Mouse (Mus musculus): ENCODE results near the gene Myo1b. TPM values are rescaled to one million over a fixed set of nuclear protein-coding genes. Genes with fewer than 3 reads are reported as not detected.
A peak's percentile ranks its signal among the peaks of the same experiment; 100 is the strongest.

Gene Myo1b
- total and polyA plus RNA-seq, 3 experiments = 0.07 TPM; not detected in 1

- Histone ChIP-seq H3K4me3 (replicated peaks in 1 of 3; ENCODE audit: low read depth in 2 of 3, low read length in 2 of 3, poor library complexity in 1 of 3) (no peak overlapping the region), H3K79me2 (replicated peaks; ENCODE audit: control insufficient read depth, extremely low read depth, insufficient read depth, poor library complexity, severe bottlenecking) (no peaks in the 10 kb centered on the region), H3K27me3 (replicated peaks) (no peaks in the 10 kb centered on the region), H3K4me1 (ENCODE audit: control insufficient read depth in 1 of 2, insufficient read depth in 2 of 2) (peaks cover 22 to 48% of the 10 kb centered on the region in 2 experiments), H3K9ac (ENCODE audit: insufficient read depth, low read depth) (no peak overlapping the region), H3K27ac (ENCODE audit: insufficient read depth, low read depth) (no peak overlapping the region), H3K4me2 (ENCODE audit: insufficient read depth, low read depth, poor library complexity, severe bottlenecking) (peak overlapping the region; percentile 71), H3K9me3 (replicated peaks; ENCODE audit: low read length) (no peaks in the 10 kb centered on the region), H3K36me3 (replicated peaks in 1 of 2; ENCODE audit: control insufficient read depth in 1 of 2, insufficient read depth in 1 of 2, low read length in 1 of 2) (no peaks in the 10 kb centered on the region)
- dilution Hi-C loops (cut with MboI; ENCODE audit: extremely low pct_ligation_motif_present, extremely low pct_unique_long_range_greater_than_20kb, low sequenced_read_pairs) (no loop called here), in situ Hi-C loops (cut with MboI; ENCODE audit: low pct_ligation_motif_present, low pct_unique_long_range_greater_than_20kb, low sequenced_read_pairs) (no loop called here)
- 0 out of 2 replicates have a peak, but pooled peaks have one; percentile 19 for TF ChIP-seq MAZ (IDR thresholded peaks at IDR 0.05; ENCODE audit: low read depth, low read length)
- peak; percentile 35; the same call in 1 of the 2 replicates for TF ChIP-seq TCF12 (IDR thresholded peaks at IDR 0.05; ENCODE audit: low read depth, low read length)
- TF ChIP-seq IRF4 (IDR thresholded peaks at IDR 0.05; ENCODE audit: low read depth, low read length) = peak; percentile 96
- 0 out of 2 replicates have a peak, but pooled peaks have one; percentile 14 for TF ChIP-seq BHLHE40 (IDR thresholded peaks at IDR 0.05; ENCODE audit: low read depth, low read length)
- TF ChIP-seq SIN3A (IDR thresholded peaks at IDR 0.05; ENCODE audit: low read length) = 0 out of 2 replicates have a peak, but pooled peaks have one; percentile 40
- 0 out of 2 replicates have a peak, but pooled peaks have one; percentile 27 for TF ChIP-seq ETS1 (conservative IDR thresholded peaks at IDR 0.05; ENCODE audit: low read depth, low read length)
- TF ChIP-seq GABPA (IDR thresholded peaks at IDR 0.05; ENCODE audit: insufficient replicate concordance, low read depth, low read length) = no peak
- peak; percentile 94 for TF ChIP-seq EP300 (IDR thresholded peaks at IDR 0.05; ENCODE audit: low read length)
- TF ChIP-seq NRF1 (IDR thresholded peaks at IDR 0.05; ENCODE audit: low read depth, low read length) = no peak
- TF ChIP-seq MYC (IDR thresholded peaks at IDR 0.05; ENCODE audit: low read depth, low read length) = no peak
- TF ChIP-seq MAFK (IDR thresholded peaks at IDR 0.05; ENCODE audit: insufficient replicate concordance, low read length) = no peak
- TF ChIP-seq RCOR1 (conservative IDR thresholded peaks at IDR 0.05; ENCODE audit: low read depth, low read length) = peak; percentile 72; the same call in 1 of the 2 replicates
- TF ChIP-seq CHD2 (IDR thresholded peaks at IDR 0.05; ENCODE audit: low read length) = 0 out of 2 replicates have a peak, but pooled peaks have one; percentile 32
- no peak for TF ChIP-seq NELFE (IDR thresholded peaks at IDR 0.05; ENCODE audit: low read depth, low read length)
- DNase-seq (ENCODE audit: extremely low read depth) = peak; percentile 78
Measured at GRCm38 (mm10) chr1:51930584-51930983, 14.7 kb upstream of the Myo1b start.

GRCm38 (mm10) chr1:51929557-51929956, 13.7 kb upstream of the Myo1b start:
- no peak overlapping the region for H3K4me2 ChIP-seq (ENCODE audit: insufficient read depth, low read depth, poor library complexity, severe bottlenecking)
- H3K4me3 ChIP-seq (replicated peaks in 1 of 3; ENCODE audit: low read depth in 2 of 3, low read length in 2 of 3, poor library complexity in 1 of 3) = no peak overlapping the region
- no peak for DNase-seq (ENCODE audit: extremely low read depth)
- H3K9ac ChIP-seq (ENCODE audit: insufficient read depth, low read depth) = no peak overlapping the region
- H3K4me1 ChIP-seq (ENCODE audit: control insufficient read depth in 1 of 2, insufficient read depth in 2 of 2) = peaks cover 15 to 37% of the 10 kb centered on the region in 2 experiments
- in situ Hi-C loops (cut with MboI; ENCODE audit: low pct_ligation_motif_present, low pct_unique_long_range_greater_than_20kb, low sequenced_read_pairs) = no loop called here
- no peaks in the 10 kb centered on the region for H3K27me3 ChIP-seq (replicated peaks)
- TF ChIP-seq USF1 (IDR thresholded peaks at IDR 0.05; ENCODE audit: low read depth, low read length) = no peak
- no peak for TF ChIP-seq JUND (conservative IDR thresholded peaks at IDR 0.05; ENCODE audit: low read depth, low read length)
- TF ChIP-seq PAX5 (IDR thresholded peaks at IDR 0.05; ENCODE audit: low read length) = no peak
- TF ChIP-seq MYC (IDR thresholded peaks at IDR 0.05; ENCODE audit: low read depth, low read length) = no peak
- no peak for TF ChIP-seq TCF12 (IDR thresholded peaks at IDR 0.05; ENCODE audit: low read depth, low read length)
- no peak for TF ChIP-seq ZKSCAN1 (IDR thresholded peaks at IDR 0.05; ENCODE audit: borderline replicate concordance, low read depth, low read length)
- no peak for TF ChIP-seq ELF1 (IDR thresholded peaks at IDR 0.05; ENCODE audit: low read depth, low read length)
- TF ChIP-seq ETS1 (conservative IDR thresholded peaks at IDR 0.05; ENCODE audit: low read depth, low read length) = no peak
- no peak for TF ChIP-seq IRF4 (IDR thresholded peaks at IDR 0.05; ENCODE audit: low read depth, low read length)
- no peaks in the 10 kb centered on the region for H3K9me3 ChIP-seq (replicated peaks; ENCODE audit: low read length)
- H3K79me2 ChIP-seq (replicated peaks; ENCODE audit: control insufficient read depth, extremely low read depth, insufficient read depth, poor library complexity, severe bottlenecking) = no peaks in the 10 kb centered on the region
- H3K36me3 ChIP-seq (replicated peaks in 1 of 2; ENCODE audit: control insufficient read depth in 1 of 2, insufficient read depth in 1 of 2, low read length in 1 of 2) = no peaks in the 10 kb centered on the region
- dilution Hi-C loops (cut with MboI; ENCODE audit: extremely low pct_ligation_motif_present, extremely low pct_unique_long_range_greater_than_20kb, low sequenced_read_pairs) = no loop called here
- no peak overlapping the region for H3K27ac ChIP-seq (ENCODE audit: insufficient read depth, low read depth)

Data from CH12.LX (cell line).